Mouse (Mus musculus): Measurements from ENCODE around the gene Plxna2. TPM values are rescaled to one million over a fixed set of nuclear protein-coding genes. Genes with fewer than 3 reads are reported as not detected.

Plxna2 gene
- total and polyA plus RNA-seq, 2 experiments from 2014 or later: 9.9 to 43.6 TPM

DNA sequence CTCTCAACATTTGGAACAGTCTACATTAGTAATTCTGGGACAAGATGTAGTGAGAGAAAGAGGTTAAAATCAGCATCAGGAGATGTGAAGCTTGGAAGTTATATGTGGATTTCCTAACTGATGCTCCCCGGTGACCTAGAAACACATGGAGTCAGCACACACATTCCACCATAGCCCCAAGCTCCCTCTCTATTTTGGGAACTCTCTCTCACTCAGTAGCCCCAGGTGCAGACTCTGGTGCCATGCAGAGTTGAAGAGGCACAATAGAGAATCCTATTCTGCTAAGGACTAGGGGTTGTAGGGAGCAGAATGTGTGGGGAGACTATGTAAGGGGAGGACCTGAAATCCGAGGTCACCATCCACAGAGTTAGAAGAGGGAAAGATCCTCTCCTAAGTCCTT is 75.5 kb downstream of the Plxna2 start:
- no peaks in the 10 kb centered on the region for H3K27me3 ChIP-seq (ENCODE audit: insufficient read depth, low read length)
- DNase-seq (ENCODE audit: low spot score) (no peak), ATAC-seq (ENCODE audit: low FRiP score) (no peak)
- no peaks in the 10 kb centered on the region for H3K36me3 ChIP-seq (ENCODE audit: insufficient read depth, low read length)
- H3K9me3 ChIP-seq (ENCODE audit: low read length): no peaks in the 10 kb centered on the region
- H3K4me3 ChIP-seq (ENCODE audit: low read depth, low read length): no peak overlapping the region
- no peaks in the 10 kb centered on the region; the same call in 1 of the 2 replicates for H3K4me1 ChIP-seq (ENCODE audit: insufficient read depth, low read length)
- WGBS: 86% methylated on average over 2 of the region's 2 CpGs
- no peak for TF ChIP-seq CTCF (IDR thresholded peaks at IDR 0.05)
- no peak overlapping the region for H3K9ac ChIP-seq (replicated peaks; ENCODE audit: low read length, poor library complexity, severe bottlenecking)
- no peak overlapping the region for H3K27ac ChIP-seq (ENCODE audit: low read depth, low read length)
- no peak overlapping the region for H3K4me2 ChIP-seq (ENCODE audit: low read depth, low read length, poor library complexity, severe bottlenecking)

- ATAC-seq (ENCODE audit: low FRiP score): no peak
- H3K27me3 ChIP-seq (ENCODE audit: insufficient read depth, low read length): no peaks in the 10 kb centered on the region
- no peak overlapping the region for H3K4me2 ChIP-seq (ENCODE audit: low read depth, low read length, poor library complexity, severe bottlenecking)
- no peaks in the 10 kb centered on the region for H3K36me3 ChIP-seq (ENCODE audit: insufficient read depth, low read length)
- no peaks in the 10 kb centered on the region for H3K4me1 ChIP-seq (ENCODE audit: insufficient read depth, low read length)
- no peak overlapping the region for H3K9ac ChIP-seq (replicated peaks; ENCODE audit: low read length, poor library complexity, severe bottlenecking)
- WGBS: 88% methylated on average over 2 of the region's 2 CpGs
- H3K4me3 ChIP-seq (ENCODE audit: low read depth, low read length): no peak overlapping the region
- H3K9me3 ChIP-seq (ENCODE audit: low read length): no peaks in the 10 kb centered on the region
- DNase-seq (ENCODE audit: low spot score): no peak
- no peak overlapping the region for H3K27ac ChIP-seq (ENCODE audit: low read depth, low read length)
- no peak for TF ChIP-seq CTCF (IDR thresholded peaks at IDR 0.05)
Observed at GRCm38 (mm10) chr1:194694805-194695204, 76.8 kb downstream of the Plxna2 start.

DNA sequence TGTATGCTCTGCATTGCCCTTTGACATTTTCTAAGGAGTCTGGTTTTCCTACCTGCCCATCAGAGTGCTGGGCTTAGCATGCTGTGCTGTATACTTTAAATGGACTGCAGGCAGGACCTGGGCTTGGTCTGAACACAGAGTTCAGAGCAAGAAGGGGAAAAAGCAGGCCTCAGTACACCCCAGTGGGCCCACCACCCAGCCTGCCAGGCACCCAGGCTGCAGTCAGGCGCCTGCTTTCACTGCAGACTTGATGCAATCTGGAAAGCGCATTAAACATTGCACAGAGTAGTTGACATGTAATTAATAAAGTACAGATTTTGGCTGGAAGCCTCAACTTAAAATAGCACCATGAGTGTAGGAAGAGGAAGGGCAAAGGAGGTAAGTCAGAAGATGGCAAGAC is 79.4 kb downstream of the Plxna2 start:
- no peaks in the 10 kb centered on the region for H3K9me3 ChIP-seq (ENCODE audit: low read length)
- H3K9ac ChIP-seq (replicated peaks; ENCODE audit: low read length, poor library complexity, severe bottlenecking): no peak overlapping the region
- no peaks in the 10 kb centered on the region for H3K27me3 ChIP-seq (ENCODE audit: insufficient read depth, low read length)
- no peak for DNase-seq (ENCODE audit: low spot score)
- no peak overlapping the region for H3K4me3 ChIP-seq (ENCODE audit: low read depth, low read length)
- no peaks in the 10 kb centered on the region for H3K4me1 ChIP-seq (ENCODE audit: insufficient read depth, low read length)
- WGBS: 90% methylated on average over 2 of the region's 2 CpGs
- H3K27ac ChIP-seq (ENCODE audit: low read depth, low read length): no peak overlapping the region
- ATAC-seq (ENCODE audit: low FRiP score): no peak
- no peaks in the 10 kb centered on the region for H3K36me3 ChIP-seq (ENCODE audit: insufficient read depth, low read length)
- no peak overlapping the region for H3K4me2 ChIP-seq (ENCODE audit: low read depth, low read length, poor library complexity, severe bottlenecking)
- TF ChIP-seq CTCF (IDR thresholded peaks at IDR 0.05): no peak

GRCm38 (mm10) chr1:194699321-194699720 is 81.3 kb downstream of the Plxna2 start:
- DNase-seq (ENCODE audit: low spot score) (no peak), ATAC-seq (ENCODE audit: low FRiP score) (no peak)
- no peaks in the 10 kb centered on the region for H3K4me1 ChIP-seq (ENCODE audit: insufficient read depth, low read length)
- H3K27me3 ChIP-seq (ENCODE audit: insufficient read depth, low read length): no peaks in the 10 kb centered on the region
- no peak overlapping the region for H3K9ac ChIP-seq (replicated peaks; ENCODE audit: low read length, poor library complexity, severe bottlenecking)
- no peak overlapping the region for H3K27ac ChIP-seq (ENCODE audit: low read depth, low read length)
- no peaks in the 10 kb centered on the region for H3K9me3 ChIP-seq (ENCODE audit: low read length)
- WGBS: 88% methylated on average over 3 of the region's 3 CpGs
- no peak overlapping the region for H3K4me3 ChIP-seq (ENCODE audit: low read depth, low read length)
- no peaks in the 10 kb centered on the region for H3K36me3 ChIP-seq (ENCODE audit: insufficient read depth, low read length)
- no peak for TF ChIP-seq CTCF (IDR thresholded peaks at IDR 0.05)
- no peak overlapping the region for H3K4me2 ChIP-seq (ENCODE audit: low read depth, low read length, poor library complexity, severe bottlenecking)

DNA sequence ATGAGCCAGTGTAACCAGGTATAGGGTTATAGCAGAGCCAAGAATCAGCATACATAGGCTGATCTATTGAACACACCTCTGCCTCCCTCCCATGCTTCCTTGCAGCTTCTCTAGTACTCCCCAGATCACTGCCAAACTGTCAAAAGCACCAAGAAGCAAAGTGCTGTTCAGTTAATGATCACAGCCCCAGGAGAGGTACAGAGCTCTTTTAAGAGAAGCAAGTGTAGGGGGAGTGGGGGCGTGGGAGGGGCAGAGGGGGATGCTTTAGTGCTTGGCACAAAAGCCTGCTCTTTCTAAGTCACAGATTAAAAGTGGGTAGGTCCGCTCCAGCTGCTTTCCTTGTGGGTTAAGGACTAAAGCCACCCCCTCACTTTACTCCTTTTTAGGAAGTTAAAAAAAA is 85.2 kb downstream of the Plxna2 start:
- no peaks in the 10 kb centered on the region for H3K4me1 ChIP-seq (ENCODE audit: insufficient read depth, low read length)
- no peak overlapping the region for H3K9ac ChIP-seq (replicated peaks; ENCODE audit: low read length, poor library complexity, severe bottlenecking)
- no peak overlapping the region for H3K4me3 ChIP-seq (ENCODE audit: low read depth, low read length)
- no peaks in the 10 kb centered on the region for H3K36me3 ChIP-seq (ENCODE audit: insufficient read depth, low read length)
- TF ChIP-seq CTCF (IDR thresholded peaks at IDR 0.05): no peak
- ATAC-seq (ENCODE audit: low FRiP score) (no peak), DNase-seq (ENCODE audit: low spot score) (peak; percentile 15)
- H3K9me3 ChIP-seq (ENCODE audit: low read length): no peaks in the 10 kb centered on the region
- no peaks in the 10 kb centered on the region for H3K27me3 ChIP-seq (ENCODE audit: insufficient read depth, low read length)
- H3K27ac ChIP-seq (ENCODE audit: low read depth, low read length): no peak overlapping the region
- 20% methylated on average over 2 of the region's 2 CpGs for WGBS
- H3K4me2 ChIP-seq (ENCODE audit: low read depth, low read length, poor library complexity, severe bottlenecking): no peak overlapping the region

- Histone ChIP-seq H3K4me2 (ENCODE audit: low read depth, low read length, poor library complexity, severe bottlenecking) (no peak overlapping the region), H3K9ac (replicated peaks; ENCODE audit: low read length, poor library complexity, severe bottlenecking) (no peak overlapping the region), H3K36me3 (ENCODE audit: insufficient read depth, low read length) (no peaks in the 10 kb centered on the region), H3K4me1 (ENCODE audit: insufficient read depth, low read length) (no peaks in the 10 kb centered on the region), H3K27ac (ENCODE audit: low read depth, low read length) (no peak overlapping the region), H3K9me3 (ENCODE audit: low read length) (no peaks in the 10 kb centered on the region), H3K27me3 (ENCODE audit: insufficient read depth, low read length) (no peaks in the 10 kb centered on the region), H3K4me3 (ENCODE audit: low read depth, low read length) (no peak overlapping the region)
- no peak for TF ChIP-seq CTCF (IDR thresholded peaks at IDR 0.05)
- DNase-seq (ENCODE audit: low spot score): no peak
- ATAC-seq (ENCODE audit: low FRiP score): no peak
- 73% methylated on average over 1 of the region's 1 CpGs for WGBS
Observed at GRCm38 (mm10) chr1:194704171-194704855, 86.3 kb downstream of the Plxna2 start.
